Mouse (Mus musculus): ENCODE measurements around the gene Hipk4. TPM values are rescaled to one million over a fixed set of nuclear protein-coding genes. Genes with fewer than 3 reads are reported as not detected.

The Hipk4 gene
- polyA plus RNA-seq, 1 experiment from 2014 or later: 0.67 TPM

DNA sequence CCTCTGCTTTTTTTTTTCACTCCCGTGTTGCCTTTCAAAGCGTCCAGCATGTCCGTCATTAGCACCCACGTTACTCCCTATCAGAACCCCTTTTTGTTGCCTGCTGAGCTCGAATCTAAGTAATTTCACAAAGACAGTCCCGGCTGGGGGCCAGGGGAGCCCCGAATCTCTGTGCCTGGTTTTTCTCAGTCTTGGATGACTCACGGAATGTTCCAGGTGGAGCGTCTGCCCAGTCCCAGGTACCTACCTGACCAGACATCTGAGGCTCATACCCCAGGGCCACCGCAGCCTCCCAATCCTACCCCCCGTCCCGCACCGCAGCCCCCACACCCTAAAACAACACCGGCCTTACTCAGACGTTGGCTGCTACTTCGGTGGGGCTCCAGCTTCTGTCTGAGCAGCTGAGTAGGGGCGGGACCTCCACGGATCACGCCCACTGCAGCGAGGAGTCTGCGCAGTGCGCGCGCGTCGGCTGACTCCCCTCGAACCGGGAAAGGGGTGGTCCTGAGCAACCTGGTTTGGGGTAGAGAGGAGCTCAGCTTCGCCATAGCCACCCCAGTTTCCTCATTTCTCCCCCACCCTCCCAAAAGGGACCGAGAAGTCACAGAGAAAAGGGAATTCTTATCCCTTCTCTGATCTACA is 19.4 kb downstream of the Hipk4 start:
- peak; percentile 96 for ATAC-seq
- Histone ChIP-seq H3K36me3 (ENCODE audit: control insufficient read depth, insufficient read depth) (peaks cover 5% of the 10 kb centered on the region), H3K27me3 (replicated peaks; ENCODE audit: control insufficient read depth, insufficient read depth, low read length) (no peaks in the 10 kb centered on the region), H3K4me1 (replicated peaks; ENCODE audit: control insufficient read depth, insufficient read depth, low read length) (peaks cover 14% of the 10 kb centered on the region), H3K9me3 (ENCODE audit: control insufficient read depth, low read length) (no peaks in the 10 kb centered on the region), H3K27ac (ENCODE audit: low read length) (no peak overlapping the region), H3K4me3 (replicated peaks; ENCODE audit: low read length) (peak overlapping the region; percentile 56), H3K9ac (replicated peaks; ENCODE audit: low read depth, low read length) (peak overlapping the region; percentile 60), H3K4me2 (ENCODE audit: low read length) (peak overlapping the region; percentile 74)
- 3% methylated on average over 30 of the region's 30 CpGs for WGBS

DNA sequence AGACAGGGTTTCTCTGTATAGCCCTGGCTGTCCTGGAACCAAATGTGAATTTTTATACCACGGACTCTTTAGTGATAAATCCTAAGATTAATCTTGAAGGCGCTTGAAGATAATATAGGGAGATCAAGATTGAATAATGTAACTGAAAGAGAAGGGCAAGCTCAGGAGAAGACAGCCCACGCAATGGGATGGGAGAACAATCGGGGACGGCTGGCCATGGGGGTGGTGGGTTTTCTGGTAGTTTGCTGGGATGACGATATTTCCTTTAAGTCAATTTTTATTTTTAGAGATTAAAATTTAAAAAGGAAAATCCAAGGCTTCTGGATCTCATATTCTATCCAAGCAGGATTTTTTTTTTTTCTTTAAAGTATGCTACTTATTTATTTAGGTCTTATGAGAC is 20.0 kb downstream of the Hipk4 start:
- H3K36me3 ChIP-seq (ENCODE audit: control insufficient read depth, insufficient read depth): peaks cover 5% of the 10 kb centered on the region; the same call in 1 of the 2 replicates
- H3K9me3 ChIP-seq (ENCODE audit: control insufficient read depth, low read length): no peaks in the 10 kb centered on the region
- H3K4me1 ChIP-seq (replicated peaks; ENCODE audit: control insufficient read depth, insufficient read depth, low read length): peaks cover 14% of the 10 kb centered on the region
- peak overlapping the region; percentile 74 for H3K4me2 ChIP-seq (ENCODE audit: low read length)
- no peak overlapping the region for H3K27ac ChIP-seq (ENCODE audit: low read length)
- peak overlapping the region; percentile 56 for H3K4me3 ChIP-seq (replicated peaks; ENCODE audit: low read length)
- WGBS: 57% methylated on average over 6 of the region's 6 CpGs
- H3K27me3 ChIP-seq (replicated peaks; ENCODE audit: control insufficient read depth, insufficient read depth, low read length): no peaks in the 10 kb centered on the region
- H3K9ac ChIP-seq (replicated peaks; ENCODE audit: low read depth, low read length): peak overlapping the region; percentile 60
- peak; percentile 8; the same call in 1 of the 2 replicates for ATAC-seq

DNA sequence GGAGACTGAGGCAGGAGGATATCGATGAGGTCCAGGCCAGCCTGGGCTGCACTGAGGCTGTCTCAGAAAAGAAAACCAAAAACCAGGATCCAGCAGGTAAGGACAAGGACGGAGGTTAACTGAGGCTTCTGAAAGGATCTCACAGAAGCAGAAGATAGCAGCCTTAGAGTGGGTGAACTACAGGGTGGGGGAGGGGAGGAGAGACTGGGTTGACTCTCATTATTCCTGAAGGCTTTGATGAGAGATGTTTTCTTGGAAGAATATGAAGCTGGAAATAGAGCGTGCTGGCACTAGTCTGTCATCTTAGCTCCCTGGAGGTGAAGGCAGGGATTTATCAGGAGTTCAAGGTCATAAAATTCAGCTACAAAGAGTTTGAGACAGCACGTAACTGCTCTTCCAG is 20.8 kb downstream of the Hipk4 start:
- H3K27me3 ChIP-seq (replicated peaks; ENCODE audit: control insufficient read depth, insufficient read depth, low read length): no peaks in the 10 kb centered on the region
- no peaks in the 10 kb centered on the region for H3K9me3 ChIP-seq (ENCODE audit: control insufficient read depth, low read length)
- no peak overlapping the region for H3K9ac ChIP-seq (replicated peaks; ENCODE audit: low read depth, low read length)
- no peak overlapping the region for H3K4me3 ChIP-seq (replicated peaks; ENCODE audit: low read length)
- no peak overlapping the region for H3K4me2 ChIP-seq (ENCODE audit: low read length)
- peaks cover 5% of the 10 kb centered on the region; the same call in 1 of the 2 replicates for H3K36me3 ChIP-seq (ENCODE audit: control insufficient read depth, insufficient read depth)
- WGBS: 90% methylated on average over 4 of the region's 4 CpGs
- no peak overlapping the region for H3K27ac ChIP-seq (ENCODE audit: low read length)
- H3K4me1 ChIP-seq (replicated peaks; ENCODE audit: control insufficient read depth, insufficient read depth, low read length): peaks cover 14% of the 10 kb centered on the region
- ATAC-seq: no peak

DNA sequence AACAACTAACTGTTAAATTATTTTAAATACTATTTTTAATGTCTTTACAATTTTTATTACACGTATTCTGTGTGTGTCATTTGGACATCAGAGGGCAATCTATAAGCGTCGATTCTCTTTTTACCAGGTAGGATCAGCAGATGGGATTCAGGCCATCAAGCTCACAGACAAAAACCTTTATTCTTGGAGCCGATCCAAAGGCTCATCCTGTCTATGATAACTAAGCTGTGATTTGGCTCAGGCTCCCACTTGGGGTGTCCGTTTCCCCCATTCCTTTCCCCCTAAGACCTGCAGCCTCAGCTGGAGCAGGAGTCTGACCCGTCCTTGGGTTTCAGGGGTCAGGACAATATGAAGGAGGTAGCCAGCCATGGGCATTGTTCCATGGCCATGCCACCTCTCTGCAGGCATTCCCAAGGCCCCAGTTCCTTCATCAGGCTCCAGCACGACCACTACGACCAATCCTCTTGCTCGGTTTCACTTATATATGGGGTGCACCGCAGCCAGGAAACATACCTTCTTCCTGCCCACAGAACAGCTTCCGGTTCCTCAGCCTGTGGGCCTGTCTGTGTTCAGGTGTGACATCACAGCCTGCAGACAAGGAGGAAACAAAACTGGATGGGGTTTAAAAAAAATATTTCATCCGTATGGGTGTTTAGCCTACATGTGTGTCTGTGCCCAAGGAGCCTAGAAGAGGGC is 21.8 kb downstream of the Hipk4 start:
- WGBS: 86% methylated on average over 12 of the region's 12 CpGs
- Histone ChIP-seq H3K27ac (ENCODE audit: low read length) (no peak overlapping the region), H3K9me3 (ENCODE audit: control insufficient read depth, low read length) (no peaks in the 10 kb centered on the region), H3K9ac (replicated peaks; ENCODE audit: low read depth, low read length) (no peak overlapping the region), H3K4me3 (replicated peaks; ENCODE audit: low read length) (no peak overlapping the region), H3K4me1 (replicated peaks; ENCODE audit: control insufficient read depth, insufficient read depth, low read length) (peaks cover 14% of the 10 kb centered on the region), H3K36me3 (ENCODE audit: control insufficient read depth, insufficient read depth) (no peaks in the 10 kb centered on the region), H3K27me3 (replicated peaks; ENCODE audit: control insufficient read depth, insufficient read depth, low read length) (no peaks in the 10 kb centered on the region), H3K4me2 (ENCODE audit: low read length) (no peak overlapping the region)
- no peak for ATAC-seq

DNA sequence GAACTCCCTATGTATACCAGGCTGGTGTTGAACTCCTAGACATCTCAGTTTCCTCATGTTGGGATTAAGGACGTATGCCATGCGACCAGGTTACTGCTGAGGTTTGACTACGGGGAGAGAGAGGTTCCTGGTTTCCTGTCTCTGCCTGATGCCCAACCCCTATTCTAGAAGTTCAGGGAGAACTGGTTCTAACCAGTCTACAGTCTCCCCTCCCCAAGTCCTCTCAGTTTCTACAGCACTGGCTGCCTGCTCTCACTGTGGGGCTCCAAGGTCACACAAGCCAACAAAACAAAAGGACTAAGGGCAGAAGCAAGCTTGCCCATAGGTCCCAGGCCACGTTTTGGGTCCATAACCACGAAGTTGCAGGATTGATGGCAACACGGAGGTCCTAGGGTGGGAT is 26.5 kb downstream of the Hipk4 start:
- Histone ChIP-seq H3K4me1 (replicated peaks; ENCODE audit: control insufficient read depth, insufficient read depth, low read length) (peaks cover 15% of the 10 kb centered on the region), H3K27ac (ENCODE audit: low read length) (no peak overlapping the region), H3K9ac (replicated peaks; ENCODE audit: low read depth, low read length) (no peak overlapping the region), H3K27me3 (replicated peaks; ENCODE audit: control insufficient read depth, insufficient read depth, low read length) (no peaks in the 10 kb centered on the region), H3K36me3 (ENCODE audit: control insufficient read depth, insufficient read depth) (no peaks in the 10 kb centered on the region), H3K4me3 (replicated peaks; ENCODE audit: low read length) (no peak overlapping the region), H3K9me3 (ENCODE audit: control insufficient read depth, low read length) (no peaks in the 10 kb centered on the region), H3K4me2 (ENCODE audit: low read length) (no peak overlapping the region)
- no peak for ATAC-seq
- 82% methylated on average over 6 of the region's 6 CpGs for WGBS

DNA sequence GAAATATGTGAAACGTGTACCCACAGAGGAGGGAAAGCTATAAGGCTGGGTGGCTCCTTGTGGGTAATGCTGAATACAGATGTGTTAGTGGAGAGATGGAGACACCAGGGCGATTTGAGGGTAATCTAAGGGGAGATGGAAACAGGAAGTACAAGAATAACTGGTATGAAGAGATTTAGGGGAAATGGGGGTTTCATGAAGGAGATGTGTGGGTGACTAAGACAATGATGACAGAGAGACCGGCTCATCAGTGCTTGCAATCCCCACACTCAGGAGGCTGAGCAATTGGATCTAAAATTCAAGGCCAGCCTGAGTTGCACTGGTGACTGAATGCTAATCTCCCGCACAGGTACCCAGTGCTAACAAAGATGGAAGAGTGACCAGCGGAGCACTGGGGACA is 29.0 kb downstream of the Hipk4 start:
- no peak overlapping the region for H3K27ac ChIP-seq (ENCODE audit: low read length)
- peak overlapping the region; percentile 78 for H3K4me2 ChIP-seq (ENCODE audit: low read length)
- H3K9ac ChIP-seq (replicated peaks; ENCODE audit: low read depth, low read length): no peak overlapping the region
- H3K4me3 ChIP-seq (replicated peaks; ENCODE audit: low read length): peak overlapping the region; percentile 77; the same call in 1 of the 2 replicates
- H3K27me3 ChIP-seq (replicated peaks; ENCODE audit: control insufficient read depth, insufficient read depth, low read length): no peaks in the 10 kb centered on the region
- H3K4me1 ChIP-seq (replicated peaks; ENCODE audit: control insufficient read depth, insufficient read depth, low read length): peaks cover 18% of the 10 kb centered on the region
- no peaks in the 10 kb centered on the region for H3K9me3 ChIP-seq (ENCODE audit: control insufficient read depth, low read length)
- 53% methylated on average over 5 of the region's 5 CpGs for WGBS
- no peak for ATAC-seq
- no peaks in the 10 kb centered on the region for H3K36me3 ChIP-seq (ENCODE audit: control insufficient read depth, insufficient read depth)

DNA sequence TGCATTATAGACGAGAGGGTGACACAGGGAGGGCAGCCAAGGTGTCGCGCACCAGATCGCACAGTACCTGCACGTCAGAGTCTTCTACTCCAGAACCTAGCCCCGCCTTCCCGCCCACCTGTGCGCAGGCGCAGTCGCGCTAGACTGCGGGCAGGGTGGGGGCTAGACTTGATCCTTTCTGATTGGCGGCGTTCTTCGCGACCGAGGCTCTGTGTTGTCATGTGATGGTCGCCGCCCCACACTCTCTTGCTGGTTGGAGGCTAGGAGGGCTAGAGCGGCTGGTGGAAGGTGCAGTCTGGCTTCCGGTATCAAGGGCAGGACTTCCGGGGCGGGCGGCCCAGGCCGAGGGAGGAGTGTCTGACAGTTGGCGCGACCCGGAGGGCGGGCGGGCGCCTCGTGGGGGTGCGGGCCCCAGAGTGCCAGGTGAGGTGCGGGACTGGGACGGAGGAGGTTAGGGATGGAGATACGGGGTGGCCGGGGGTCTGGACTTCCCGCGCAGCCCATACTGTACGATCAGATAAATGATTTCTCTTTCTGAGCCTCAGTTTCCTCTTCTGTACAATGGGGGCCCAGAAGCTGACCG is 30.0 kb downstream of the Hipk4 start, which contains the start of the genes Pld3 and 2310022A10Rik:
Gene Pld3 (minus strand): TSS at position 288 of the 583 bp plus-strand sequence.
Gene 2310022A10Rik (plus strand): TSS at position 303 of the 583 bp plus-strand sequence.
- WGBS: 0% methylated on average over 41 of the region's 41 CpGs
- H3K36me3 ChIP-seq (ENCODE audit: control insufficient read depth, insufficient read depth): no peaks in the 10 kb centered on the region
- H3K27me3 ChIP-seq (replicated peaks; ENCODE audit: control insufficient read depth, insufficient read depth, low read length): no peaks in the 10 kb centered on the region
- peaks cover 18% of the 10 kb centered on the region for H3K4me1 ChIP-seq (replicated peaks; ENCODE audit: control insufficient read depth, insufficient read depth, low read length)
- H3K9ac ChIP-seq (replicated peaks; ENCODE audit: low read depth, low read length): peak within 1 kb of the TSS; percentile 76
- peak within 1 kb of the TSS; percentile 78 for H3K4me2 ChIP-seq (ENCODE audit: low read length)
- peak within 1 kb of the TSS; percentile 77 for H3K4me3 ChIP-seq (replicated peaks; ENCODE audit: low read length)
- peak within 1 kb of the TSS; percentile 46 for H3K27ac ChIP-seq (ENCODE audit: low read length)
- peak; percentile 100 for ATAC-seq
- no peaks in the 10 kb centered on the region for H3K9me3 ChIP-seq (ENCODE audit: control insufficient read depth, low read length)

DNA sequence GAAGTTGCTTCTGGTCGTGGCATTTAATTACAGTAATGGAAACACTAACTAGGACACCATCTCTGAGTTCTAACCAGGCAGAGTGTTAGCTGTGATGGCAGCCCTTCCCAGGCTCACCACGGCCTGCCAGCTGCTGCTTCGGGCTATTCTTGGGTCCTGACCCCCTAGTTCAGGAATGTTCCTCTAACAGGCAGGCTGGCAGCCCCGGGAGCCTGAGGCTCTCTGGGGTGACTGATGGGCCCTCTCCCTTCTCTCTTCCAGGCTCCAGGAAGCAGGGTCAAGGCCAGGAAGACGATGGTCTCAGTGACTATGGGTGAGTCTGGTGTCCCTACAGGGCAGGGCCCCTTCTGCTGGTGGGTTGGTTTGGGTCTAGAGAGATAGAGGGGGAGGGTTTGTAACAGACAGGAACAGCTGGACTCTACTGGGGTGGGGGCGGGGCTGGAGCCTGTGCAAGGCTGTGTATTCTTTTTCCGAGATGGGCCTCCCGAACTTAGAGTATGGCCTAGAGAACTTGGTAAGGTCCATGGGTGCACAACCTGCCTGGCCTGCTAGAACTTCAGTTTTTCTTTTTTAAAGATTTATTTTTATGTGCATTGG is 37.3 kb downstream of the Hipk4 start:
- Histone ChIP-seq H3K4me1 (replicated peaks; ENCODE audit: control insufficient read depth, insufficient read depth, low read length) (no peaks in the 10 kb centered on the region), H3K36me3 (ENCODE audit: control insufficient read depth, insufficient read depth) (peaks cover 20% of the 10 kb centered on the region), H3K9me3 (ENCODE audit: control insufficient read depth, low read length) (no peaks in the 10 kb centered on the region), H3K27me3 (replicated peaks; ENCODE audit: control insufficient read depth, insufficient read depth, low read length) (no peaks in the 10 kb centered on the region), H3K27ac (ENCODE audit: low read length) (no peak overlapping the region), H3K9ac (replicated peaks; ENCODE audit: low read depth, low read length) (no peak overlapping the region), H3K4me2 (ENCODE audit: low read length) (no peak overlapping the region), H3K4me3 (replicated peaks; ENCODE audit: low read length) (no peak overlapping the region)
- no peak for ATAC-seq
- WGBS: 82% methylated on average over 8 of the region's 8 CpGs

DNA sequence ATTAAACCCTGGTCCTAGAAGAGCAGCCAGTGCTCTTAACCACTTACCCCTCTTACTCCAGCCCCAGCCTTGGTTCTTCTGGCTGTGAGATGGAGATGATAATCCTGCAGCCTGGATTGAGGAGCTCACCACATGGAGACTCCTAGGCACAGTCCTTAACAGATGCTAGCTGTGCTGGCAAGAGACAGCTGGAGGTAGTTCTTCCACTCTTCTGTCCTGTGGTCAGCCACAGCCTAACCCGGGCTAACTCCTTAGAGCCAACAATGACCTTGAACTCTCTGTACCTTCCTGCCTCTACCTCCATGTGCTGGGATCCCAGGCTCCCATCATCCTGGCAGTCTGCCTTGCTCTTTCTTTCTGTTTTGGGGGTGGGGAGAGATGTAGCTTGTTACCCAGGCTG is 37.9 kb downstream of the Hipk4 start:
- Histone ChIP-seq H3K4me1 (replicated peaks; ENCODE audit: control insufficient read depth, insufficient read depth, low read length) (no peaks in the 10 kb centered on the region), H3K4me3 (replicated peaks; ENCODE audit: low read length) (no peak overlapping the region), H3K27ac (ENCODE audit: low read length) (no peak overlapping the region), H3K9ac (replicated peaks; ENCODE audit: low read depth, low read length) (no peak overlapping the region), H3K27me3 (replicated peaks; ENCODE audit: control insufficient read depth, insufficient read depth, low read length) (no peaks in the 10 kb centered on the region), H3K9me3 (ENCODE audit: control insufficient read depth, low read length) (no peaks in the 10 kb centered on the region), H3K4me2 (ENCODE audit: low read length) (no peak overlapping the region), H3K36me3 (ENCODE audit: control insufficient read depth, insufficient read depth) (peaks cover 22% of the 10 kb centered on the region)
- 77% methylated on average over 1 of the region's 1 CpGs for WGBS
- ATAC-seq: no peak

All from forebrain, embryonic 16.5 days (tissue).